Mouse (Mus musculus): Measurements from ENCODE around the gene Pcbd1.

DNA sequence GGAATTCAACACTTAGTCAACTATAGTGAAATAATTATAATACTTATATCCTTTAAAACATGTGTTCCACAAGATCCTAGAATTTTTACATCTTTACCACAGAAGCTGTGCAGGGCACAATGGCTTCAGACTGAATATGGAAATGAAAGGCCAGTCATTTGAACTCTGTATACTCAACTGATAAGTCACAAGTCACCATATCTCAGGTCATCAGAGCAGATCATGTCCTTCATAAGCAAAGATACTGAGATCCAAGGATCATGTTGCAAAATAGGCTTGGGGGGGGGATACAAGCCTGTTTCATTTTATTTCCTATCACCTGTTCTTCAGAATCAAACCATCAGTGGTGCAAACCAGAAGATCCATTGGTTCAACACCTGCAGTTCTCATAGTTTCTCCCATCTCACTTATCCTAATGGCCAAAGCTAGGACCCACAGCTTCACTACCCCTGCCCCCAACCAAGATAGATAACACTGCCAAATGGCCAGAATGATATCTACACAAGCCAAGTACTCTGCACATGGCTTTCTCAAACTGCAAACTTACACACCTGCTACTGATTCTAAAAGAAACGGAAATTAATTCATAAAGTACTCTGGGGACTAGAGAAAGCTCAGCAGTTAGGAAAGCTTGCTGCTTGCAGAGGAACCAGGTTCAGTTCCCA lies 39.7 kb downstream of the Pcbd1 start:
- TF ChIP-seq POLR2A (IDR thresholded peaks at IDR 0.05; ENCODE audit: borderline replicate concordance, low read depth, low read length) (no peak), CTCF (IDR thresholded peaks at IDR 0.05; ENCODE audit: low read depth, low read length) (no peak)
